Mouse (Mus musculus): ENCODE measurements around the gene Ccdc136.

Gene Ccdc136

DNA sequence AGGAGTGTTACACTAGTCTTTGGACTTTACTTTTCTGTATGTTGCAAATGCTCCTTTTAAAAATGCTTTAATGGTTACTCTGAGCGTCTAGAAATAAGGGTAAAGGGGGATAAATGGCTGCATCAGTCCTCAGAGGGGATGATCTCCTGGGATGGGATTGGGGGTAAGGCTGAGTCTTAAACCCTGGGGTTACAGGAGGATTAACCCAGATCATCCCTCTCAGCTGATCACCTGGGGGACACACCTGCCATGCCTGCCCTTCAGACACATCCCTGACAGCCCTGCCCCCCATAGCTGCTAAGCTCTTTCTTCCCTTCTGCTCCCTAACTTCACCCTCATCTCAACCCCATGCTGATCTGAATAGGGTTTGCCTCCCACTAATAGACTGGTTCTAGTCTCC is 1.8 kb upstream of the Ccdc136 start:
- no peak for DNase-seq (ENCODE audit: low read depth, low spot score)

DNA sequence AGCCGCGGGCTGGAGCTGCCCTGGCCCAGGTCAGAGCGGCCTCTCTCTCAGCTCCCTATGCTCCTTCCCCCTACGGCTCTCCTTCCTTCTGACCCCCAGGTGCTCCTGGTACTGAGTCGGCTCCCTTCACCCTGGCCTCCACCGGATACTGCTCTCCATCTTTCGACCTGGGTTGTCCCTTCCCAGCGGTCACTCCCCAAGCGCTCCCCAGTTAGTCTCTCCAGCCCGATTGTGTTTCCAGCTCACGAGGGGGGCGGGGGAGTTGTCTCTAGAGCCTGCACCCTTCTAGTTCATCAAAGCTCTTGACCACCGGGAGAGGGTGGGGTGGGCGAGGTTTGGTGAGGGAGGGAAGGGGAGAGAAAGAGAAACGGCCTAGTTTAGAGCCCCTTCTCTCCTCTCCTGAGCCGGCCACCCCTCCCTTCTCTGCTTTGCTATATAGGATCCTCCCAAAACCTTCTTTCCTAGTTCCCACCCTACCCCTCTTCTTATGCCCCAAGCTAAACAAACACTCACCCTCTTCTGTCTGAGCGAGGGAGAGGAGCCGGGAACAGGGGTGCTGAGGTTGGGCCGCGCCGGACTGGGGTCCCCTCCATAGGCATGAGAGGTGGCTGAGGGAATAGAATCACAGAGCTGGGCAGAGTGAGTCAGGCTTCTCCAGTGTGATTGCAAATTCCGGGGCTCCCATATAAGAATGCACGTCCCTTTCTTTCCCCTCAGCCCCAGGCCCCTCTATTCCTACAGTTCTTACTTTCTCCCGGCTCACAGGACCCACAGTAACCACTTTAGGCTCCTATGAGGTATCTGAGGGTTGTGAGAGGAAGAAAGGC is 818 bp downstream of the Ccdc136 start:
- no peak for DNase-seq (ENCODE audit: low read depth, low spot score)

DNA sequence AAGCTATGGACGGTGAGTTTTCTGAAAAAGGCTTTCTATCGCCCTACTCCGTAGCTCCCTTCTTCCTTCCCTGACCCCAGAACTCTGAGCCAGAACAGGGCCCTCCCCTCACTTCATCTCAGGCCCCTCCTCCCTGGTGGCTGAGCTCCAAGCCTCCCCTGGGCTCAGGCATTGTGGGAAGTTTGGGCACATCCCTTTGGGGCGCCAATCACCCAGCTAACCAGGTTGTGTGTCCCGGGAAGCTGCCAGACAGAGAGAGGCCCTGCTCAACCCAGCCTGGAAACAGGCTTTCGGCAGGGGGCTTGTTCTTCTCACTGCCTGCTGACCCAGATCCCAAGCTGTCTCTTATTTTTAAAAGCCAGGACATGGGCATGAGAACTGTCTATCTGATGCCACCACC is 1.5 kb downstream of the Ccdc136 start:
- DNase-seq (ENCODE audit: low read depth, low spot score): no peak

DNA sequence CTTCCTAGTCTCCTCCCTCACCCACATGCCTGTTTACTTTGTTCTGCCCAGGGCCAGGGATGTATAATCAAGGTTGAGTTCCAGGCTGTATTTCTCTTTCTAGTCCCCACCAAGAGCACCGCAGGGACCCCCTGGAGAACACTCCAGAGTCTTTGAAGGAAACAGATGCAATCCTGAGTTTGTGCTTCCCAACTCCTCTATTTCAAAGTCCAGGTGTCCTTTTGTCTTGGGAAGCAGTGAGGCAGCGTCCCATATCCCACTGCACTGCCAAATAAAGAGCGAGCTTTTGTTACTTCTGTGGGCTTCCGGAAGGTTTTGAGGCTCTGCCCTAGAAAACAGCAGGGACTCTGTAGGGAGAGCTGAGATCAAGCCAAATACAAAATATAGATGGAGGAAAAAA is 3.7 kb downstream of the Ccdc136 start:
- DNase-seq (ENCODE audit: low read depth, low spot score): no peak

DNA sequence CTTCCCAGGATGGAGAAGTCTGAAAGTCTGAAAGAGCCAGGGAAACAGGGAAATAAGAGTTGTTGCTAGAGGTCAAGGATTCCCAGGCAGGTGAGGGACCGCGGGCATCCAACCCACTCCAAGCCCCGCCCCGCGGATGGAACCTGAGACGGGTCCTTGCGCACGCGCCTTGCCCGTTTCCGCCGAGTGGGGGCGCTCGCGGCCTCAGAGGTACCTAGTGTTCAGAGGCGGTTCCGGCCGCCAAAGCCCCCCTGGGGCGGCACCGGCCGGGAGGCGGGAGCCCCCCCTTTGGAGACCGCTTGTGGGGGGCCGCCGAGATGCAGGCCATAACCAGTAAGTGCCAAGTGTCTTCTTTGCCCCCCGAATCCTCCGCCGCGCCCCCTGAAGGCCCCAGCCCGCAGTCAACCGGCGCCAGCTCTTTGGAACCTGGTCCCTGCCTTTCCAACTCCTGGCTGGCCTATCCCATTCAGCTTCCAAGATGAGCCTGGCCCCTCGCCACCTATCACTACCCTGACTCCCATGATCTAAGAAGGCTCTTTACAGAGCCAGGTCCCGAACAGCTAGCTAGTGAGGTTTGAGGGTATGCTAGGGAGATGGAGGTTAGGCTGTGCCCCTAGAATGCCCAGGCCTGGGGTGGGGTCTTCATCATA is 6.7 kb downstream of the Ccdc136 start:
- DNase-seq (ENCODE audit: low read depth, low spot score): no peak

DNA sequence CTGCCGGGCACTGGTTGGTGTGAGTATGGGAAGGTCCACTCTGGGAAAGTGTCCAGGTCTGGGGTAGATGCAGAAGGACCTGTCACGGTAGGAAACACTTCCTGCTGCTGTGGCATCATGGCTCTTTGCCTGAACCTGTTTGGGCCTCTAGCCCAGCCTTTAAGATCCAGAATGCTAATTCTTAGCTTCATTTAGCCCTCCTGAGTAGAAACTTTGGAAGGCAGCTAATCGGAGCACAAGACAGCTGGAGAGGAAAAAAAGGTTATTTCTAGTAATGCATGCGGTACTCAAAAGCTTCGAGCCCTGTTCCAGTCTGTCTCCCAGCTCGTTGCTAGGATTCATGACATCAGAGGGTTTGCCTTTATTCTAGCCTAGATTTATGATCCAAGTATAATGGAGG is 10.3 kb downstream of the Ccdc136 start:
- no peak for DNase-seq (ENCODE audit: low read depth, low spot score)

DNA sequence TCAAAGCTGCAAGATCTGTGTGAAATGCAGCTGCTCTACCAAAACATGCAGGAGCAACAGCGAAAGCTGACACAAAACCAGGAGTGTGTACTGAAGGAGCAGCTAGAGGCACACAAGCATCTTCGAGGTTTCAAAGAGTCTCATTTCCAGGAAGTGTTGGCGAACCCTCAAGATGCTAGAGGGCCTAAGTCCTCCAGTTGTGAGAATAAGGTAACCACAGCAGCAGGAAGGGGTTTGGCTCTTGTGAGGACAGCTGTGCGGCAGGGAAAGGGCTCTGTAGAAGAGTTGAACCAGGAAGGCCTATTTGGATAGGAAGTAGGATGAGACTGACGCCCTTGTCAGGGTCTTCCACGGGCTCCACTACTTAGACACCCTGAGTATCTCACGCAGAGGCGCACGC is 19.3 kb downstream of the Ccdc136 start:
- DNase-seq (ENCODE audit: low read depth, low spot score): no peak

DNA sequence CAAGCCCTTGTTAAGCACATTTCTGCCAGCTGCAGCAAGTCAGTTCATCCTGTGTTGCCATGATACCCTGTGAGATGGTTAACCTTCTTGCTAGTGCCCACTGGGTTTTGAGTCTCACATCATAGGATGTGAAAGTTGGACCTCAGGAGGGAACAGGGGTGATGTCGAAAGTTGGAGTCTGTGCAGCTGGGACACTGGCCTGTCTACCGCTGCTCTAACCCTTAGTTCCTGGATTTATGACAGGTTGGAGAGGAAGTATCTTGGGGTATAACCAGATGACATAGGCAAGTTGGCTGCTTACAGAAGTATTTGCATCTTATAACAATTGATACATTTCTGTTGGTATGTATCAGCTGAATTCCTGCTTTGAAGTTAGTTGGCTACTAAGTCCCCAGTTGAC is 24.5 kb downstream of the Ccdc136 start:
- DNase-seq (ENCODE audit: low read depth, low spot score): no peak

DNA sequence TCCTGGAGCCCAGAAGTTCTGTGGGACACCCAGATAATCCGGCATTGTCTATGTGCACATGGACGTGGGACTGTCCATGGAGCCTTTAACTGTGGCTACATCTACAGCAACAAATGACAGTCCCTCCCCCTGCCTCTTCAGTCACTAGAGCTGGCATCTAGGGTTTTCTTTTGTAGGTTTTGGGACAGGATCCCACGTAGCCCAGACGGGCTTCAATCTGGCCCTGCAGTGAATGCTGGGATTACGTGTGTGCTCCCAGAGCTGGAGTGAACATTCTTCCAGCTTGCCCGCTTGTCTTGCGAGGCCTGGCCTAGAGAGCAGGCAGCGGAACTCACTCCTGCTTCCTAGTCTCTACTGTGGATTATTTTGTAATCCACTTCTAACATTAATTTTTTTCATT is 29.0 kb downstream of the Ccdc136 start:
- no peak for DNase-seq (ENCODE audit: low read depth, low spot score)

DNA sequence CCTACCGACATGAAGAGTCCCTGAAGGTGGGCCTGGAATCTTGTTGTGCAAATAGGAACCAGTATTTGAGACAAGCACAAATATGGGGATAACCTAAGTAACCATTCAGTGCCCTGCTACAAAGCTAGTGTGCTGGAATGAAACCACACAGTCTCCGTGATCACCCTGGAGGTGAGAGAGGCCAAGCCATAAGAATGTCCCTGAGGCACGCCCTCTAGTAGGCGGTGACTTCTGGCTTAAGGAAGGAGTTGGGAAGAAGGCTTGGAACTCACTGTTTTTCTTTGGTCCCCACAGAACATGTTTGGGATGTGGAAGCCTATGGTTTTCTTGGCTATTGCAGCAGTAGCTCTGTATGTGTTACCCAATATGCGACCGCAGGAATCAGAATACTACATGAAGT is 30.2 kb downstream of the Ccdc136 start:
- peak; percentile 36 for DNase-seq (ENCODE audit: low read depth, low spot score)

DNA sequence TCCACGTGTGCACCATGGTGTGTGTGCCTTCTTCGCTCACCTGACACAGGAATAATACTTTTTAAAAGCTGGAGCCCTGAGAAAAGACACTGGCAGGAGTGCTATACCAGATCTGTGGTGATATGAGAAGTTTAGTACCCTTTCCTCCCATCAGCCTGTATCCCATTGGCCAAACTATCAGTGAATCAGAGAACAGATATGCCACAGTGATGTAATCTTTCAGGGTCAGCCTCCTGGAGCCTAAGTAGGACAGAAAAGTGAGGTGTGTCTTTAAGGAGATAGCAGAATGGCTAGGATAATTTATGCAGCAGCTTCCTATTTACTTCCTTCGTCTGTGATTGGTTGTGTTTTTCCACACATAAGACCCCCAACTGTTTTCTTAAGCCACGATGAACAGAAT is 32.1 kb downstream of the Ccdc136 start:
- peak; percentile 72 for DNase-seq (ENCODE audit: low read depth, low spot score)

DNA sequence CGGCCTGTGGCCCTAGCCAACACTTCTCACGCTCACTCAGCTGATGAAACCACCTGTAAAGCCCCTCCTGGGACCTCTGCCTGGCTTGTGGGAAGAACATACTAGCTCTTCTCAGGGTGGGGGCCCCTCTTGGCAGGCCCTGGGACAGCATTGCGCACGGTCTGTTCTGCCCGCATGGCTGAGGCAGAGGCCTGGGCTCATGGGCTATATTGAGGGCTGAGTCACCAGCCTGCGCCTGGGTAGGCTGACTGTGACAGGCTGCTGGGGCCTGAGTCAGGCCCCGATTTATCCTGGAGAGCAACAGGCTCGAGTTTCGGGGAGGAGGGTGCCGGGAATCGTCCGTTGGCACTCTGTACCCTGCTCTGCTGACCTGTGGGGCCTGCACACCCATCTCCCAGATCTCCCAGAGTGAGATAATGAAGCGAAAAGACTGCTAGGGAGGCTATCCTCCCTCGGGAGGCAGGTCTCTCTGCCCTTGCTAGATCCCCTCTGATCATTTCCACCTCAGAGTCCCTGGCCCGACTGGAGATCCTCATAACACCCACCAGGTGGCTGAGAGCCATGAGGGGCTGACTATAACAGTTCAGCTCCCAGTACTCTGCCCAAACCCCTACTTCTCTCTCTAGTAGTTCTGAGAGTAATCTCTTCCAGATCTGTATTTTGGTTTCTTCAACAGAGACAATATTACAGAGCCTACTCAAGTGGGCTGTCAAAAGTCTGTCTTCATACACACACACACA is 34.7 kb downstream of the Ccdc136 start:
- DNase-seq (ENCODE audit: low read depth, low spot score): peak; percentile 88

DNA sequence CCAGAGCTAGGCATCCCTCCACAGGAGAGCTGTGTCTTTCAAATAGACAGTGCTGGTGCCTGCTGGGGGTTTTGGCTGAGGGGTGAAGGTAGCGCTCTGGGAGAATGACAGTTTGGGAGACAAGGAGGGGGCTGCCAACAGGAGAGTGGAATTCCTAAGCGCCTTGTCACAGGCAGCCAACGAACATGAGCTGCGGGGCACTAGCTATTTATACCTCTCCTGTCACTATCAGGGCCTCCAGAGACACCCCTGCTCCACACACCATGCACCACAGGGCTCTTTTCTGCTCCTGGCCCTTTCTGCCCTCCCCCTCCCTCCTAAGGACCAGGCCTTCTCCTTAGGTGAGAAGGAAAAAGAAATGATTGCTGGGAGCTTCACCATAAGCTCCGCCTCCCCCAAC is 35.4 kb downstream of the Ccdc136 start:
- peak; percentile 81 for DNase-seq (ENCODE audit: low read depth, low spot score)

DNA sequence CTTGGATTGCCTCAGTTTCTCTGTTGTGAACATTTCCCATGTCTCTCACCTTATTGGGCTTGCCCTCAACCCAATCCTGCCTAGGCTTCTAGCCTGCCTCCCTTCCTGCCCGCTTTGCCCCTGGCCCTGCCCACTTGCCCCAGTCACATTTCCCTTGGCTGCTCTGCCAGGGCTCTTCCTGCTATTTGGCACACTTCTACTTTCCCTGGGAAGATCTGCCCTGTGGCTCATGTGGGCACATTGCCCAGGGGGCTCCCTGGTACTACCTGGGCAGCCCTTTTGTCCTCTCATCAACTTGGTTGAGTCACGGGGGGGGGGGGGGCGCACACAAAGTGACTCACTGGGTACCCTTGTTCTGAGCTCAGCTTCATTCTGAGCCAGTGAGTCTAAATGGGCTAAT is 36.0 kb downstream of the Ccdc136 start:
- peak; percentile 75 for DNase-seq (ENCODE audit: low read depth, low spot score)

DNA sequence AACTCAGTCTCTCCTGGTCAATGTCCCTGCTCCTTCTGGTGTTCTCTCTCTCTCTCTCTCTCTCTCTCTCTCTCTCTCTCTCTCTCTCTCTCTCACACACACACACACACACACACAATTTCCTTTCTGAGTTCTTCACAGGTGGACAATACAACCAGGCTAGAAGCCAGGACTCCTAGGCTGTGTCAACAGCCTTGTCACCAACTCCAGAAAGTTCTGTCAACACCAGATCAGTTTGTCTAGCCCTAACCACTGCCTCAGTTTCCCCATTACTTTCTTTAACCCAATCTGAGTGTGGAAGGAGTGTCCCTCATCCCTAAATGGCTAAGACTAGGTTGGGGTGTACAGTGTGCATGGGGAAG is 36.5 kb downstream of the Ccdc136 start:
- peak; percentile 66 for DNase-seq (ENCODE audit: low read depth, low spot score)

DNA sequence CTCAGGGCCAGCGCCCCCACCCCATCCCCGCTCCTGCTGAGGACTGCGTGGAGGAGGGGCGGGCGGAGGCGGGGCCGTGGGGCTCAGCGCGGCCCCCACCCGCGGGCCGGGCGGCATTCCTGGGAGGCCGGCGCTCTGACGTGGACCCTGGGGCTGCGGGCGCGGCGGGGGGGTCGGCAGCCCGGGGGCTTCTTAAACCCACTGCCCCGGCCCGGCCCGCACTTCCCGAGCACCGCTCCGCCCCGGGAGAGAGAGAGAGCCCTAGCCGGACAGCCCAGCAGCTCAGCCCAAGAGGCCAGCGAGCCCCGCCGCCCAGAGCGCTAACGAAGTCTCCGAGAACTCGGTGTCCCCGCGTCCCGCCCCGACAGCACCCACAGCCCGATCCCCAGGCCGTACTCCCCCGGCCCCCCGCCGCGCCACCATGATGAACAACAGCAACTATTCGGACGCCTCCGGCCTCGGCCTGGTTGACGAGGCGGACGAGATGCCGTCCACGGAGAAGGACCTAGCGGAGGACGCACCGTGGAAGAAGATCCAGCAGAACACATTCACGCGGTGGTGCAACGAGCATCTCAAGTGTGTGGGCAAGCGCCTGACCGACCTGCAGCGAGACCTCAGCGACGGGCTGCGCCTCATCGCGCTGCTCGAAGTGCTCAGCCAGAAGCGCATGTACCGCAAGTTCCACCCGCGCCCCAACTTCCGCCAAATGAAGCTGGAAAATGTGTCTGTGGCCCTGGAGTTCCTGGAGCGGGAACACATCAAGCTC is 37.1 kb downstream of the Ccdc136 start, which contains the start of gene Flnc:
Gene Flnc (plus strand): TSS at position 219 of the 766 bp plus-strand sequence.
- peak; percentile 64 for DNase-seq (ENCODE audit: low read depth, low spot score)

DNA sequence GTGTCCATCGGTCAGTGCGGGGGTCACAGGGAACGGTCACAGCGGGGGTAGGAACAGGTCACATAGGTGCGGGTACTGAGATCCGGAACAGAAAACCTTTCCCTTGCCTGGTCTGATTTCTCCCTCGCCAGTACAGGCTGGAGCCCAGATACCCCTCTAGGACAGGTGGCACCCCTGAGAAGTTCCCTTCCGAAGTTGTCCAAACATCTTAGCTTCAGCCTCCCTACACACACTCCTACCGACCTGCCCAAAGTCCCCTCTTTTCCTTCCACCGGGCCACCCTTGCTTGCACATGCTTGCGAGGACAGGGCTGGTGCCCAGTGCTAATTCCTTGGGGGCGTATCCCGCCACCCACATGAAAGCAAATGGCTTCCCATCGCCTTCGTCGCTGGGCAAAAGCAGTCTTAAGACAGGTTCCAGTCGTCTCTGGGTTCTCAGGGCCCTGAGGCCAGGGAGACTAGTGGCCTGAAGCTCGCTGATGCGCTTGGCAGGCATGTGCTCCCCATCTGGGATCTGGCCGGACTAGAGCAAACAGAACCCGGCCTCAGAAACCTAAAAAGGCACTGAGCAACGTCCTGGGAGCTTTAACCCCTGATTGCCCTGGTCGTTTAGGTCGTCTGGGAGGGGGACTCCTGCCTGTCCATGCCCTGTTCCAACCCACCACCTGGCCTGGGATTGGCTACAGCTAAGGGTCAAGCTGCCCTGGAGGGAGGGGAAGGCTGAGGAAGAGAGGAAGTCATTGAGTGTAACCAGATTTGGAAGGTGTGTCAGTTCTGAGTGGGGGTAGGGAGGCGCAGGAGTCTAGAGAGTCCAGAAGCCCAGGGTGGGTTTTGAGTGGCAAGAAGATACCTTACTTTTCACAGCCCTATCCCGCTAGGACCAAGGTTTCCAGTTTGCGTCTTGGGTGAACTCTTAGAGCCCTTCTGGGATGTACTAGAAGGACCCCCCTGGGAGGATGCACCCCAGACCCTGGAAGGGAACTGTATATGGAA is 38.0 kb downstream of the Ccdc136 start:
- DNase-seq (ENCODE audit: low read depth, low spot score): peak; percentile 85

DNA sequence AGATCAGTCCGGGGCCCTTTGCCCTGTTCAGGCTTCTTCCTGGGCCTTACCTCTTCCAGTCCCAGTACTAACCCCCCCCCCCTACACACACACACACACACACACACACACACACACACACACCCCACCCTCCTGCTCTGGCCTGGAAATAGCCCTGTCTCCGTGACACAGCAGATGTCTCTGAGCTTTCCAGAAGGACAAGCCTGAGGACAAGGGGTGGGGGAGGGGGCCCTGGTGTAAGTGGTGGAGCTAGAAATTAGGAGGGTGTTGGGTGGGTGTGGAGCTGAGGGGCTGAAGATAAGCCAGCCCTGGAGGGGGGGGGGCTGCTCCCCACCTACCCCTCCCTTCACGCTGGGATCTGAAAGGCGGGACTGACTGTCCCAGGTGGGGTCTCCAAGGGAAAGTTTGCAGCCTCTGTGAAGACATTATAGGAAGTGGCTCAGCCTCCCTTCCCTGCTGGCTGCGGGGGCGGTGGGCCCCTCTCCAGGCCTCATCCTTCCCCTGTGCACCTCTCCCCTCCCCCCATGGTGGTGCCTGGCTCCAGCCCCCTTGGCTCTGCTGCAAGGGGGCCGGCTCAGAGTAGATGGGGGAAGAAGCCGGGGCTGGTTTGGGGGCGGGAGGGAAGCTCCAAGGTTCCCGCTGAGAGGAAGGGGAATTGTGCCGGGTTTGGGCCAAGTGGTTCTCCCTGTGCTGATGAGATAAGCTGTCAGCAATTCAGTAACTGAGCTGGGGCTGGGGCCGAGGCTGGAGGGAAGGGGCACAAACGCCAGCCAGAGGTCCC is 39.0 kb downstream of the Ccdc136 start:
- peak; percentile 82 for DNase-seq (ENCODE audit: low read depth, low spot score)

DNA sequence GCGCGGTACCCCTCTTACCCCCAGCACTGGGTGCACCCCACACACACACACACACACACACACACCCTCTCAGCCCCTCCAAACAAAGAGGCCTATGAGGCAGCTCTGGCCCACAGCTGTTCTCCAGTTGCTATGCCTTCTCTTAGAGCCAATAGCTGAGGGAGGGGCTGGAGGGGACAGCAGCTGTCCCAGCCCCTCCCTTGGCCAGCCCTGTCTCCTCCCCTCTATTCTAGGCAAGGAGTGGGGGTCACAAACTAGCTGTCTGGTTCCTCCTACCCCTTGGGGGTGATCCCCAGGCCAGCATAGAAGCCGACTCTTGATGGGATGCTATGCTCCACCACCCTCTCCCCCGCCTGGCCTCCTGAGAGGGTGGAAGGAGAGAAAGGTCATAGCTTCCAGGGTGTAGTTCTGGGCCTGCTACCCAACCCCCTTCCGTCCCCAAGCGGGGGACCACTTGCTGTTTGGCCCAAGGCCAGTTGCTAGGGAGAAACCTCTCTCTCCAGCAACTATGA is 39.9 kb downstream of the Ccdc136 start:
- DNase-seq (ENCODE audit: low read depth, low spot score): peak; percentile 64

Data from 3T3-L1 (cell line).